In genomic region chr7:130219844-130220243, GRCm38 (mm10) we compare ENCODE assay signal across 22 mouse cellular contexts.
A peak's percentile ranks its signal among the peaks of the same experiment; 100 is the strongest.
DNase-seq lines count a peak whose midpoint lies in the region; ATAC-seq and TF ChIP-seq lines count a peak whose summit lies in the region.
"Had no signal": no experiment of that assay in that cellular context is flagged by ENCODE, and none has a peak within 500 bp of the region (broad histone marks: within the 10 kb centered on the region; RNA-seq: fewer than 3 reads in every experiment).

No protein-coding gene starts in this region.

- 41% methylated on average over 4 of the region's 4 CpGs for WGBS in liver, adult 2 months
- WGBS in heart, embryonic 12.5 days: 85% methylated on average over 4 of the region's 4 CpGs

- H3K27ac ChIP-seq in liver, adult 2 months (replicated peaks; ENCODE audit: insufficient read depth, low read depth, low read length): peak overlapping the region; percentile 15; the same call in 1 of the 2 replicates
- H3K27ac ChIP-seq in heart, embryonic 12.5 days (ENCODE audit: poor library complexity, severe bottlenecking): no peak overlapping the region
- H3K27ac ChIP-seq: embryonic facial prominence, embryonic 12.5 days; forebrain, embryonic 13.5 days; limb, embryonic 12.5 days; midbrain, embryonic 13.5 days; neural tube, embryonic 13.5 days; stomach, embryonic 15.5 days had no signal

- H3K4me3 ChIP-seq in liver, adult 2 months (ENCODE audit: insufficient read depth, low read depth, low read length): no peak overlapping the region
- H3K4me3 ChIP-seq in heart, embryonic 12.5 days: no peak overlapping the region
- H3K4me3 ChIP-seq: embryonic facial prominence, embryonic 12.5 days; erythroblast, embryonic 14.5 days; forebrain, embryonic 13.5 days; limb, embryonic 12.5 days; midbrain, embryonic 13.5 days; neural tube, embryonic 13.5 days; stomach, embryonic 15.5 days had no signal

- TF ChIP-seq CTCF in liver, adult 2 months (IDR thresholded peaks at IDR 0.05; ENCODE audit: low read depth, low read length): no peak

- H3K27me3 ChIP-seq in liver, adult 2 months (ENCODE audit: control insufficient read depth, insufficient read depth, low read length): no peaks in the 10 kb centered on the region
- H3K27me3 ChIP-seq in heart, embryonic 12.5 days (replicated peaks): no peaks in the 10 kb centered on the region
- H3K27me3 ChIP-seq: embryonic facial prominence, embryonic 12.5 days; forebrain, embryonic 13.5 days; limb, embryonic 12.5 days; neural tube, embryonic 13.5 days; Patski; stomach, embryonic 15.5 days had no signal

- H3K79me2 ChIP-seq in liver, adult 2 months (ENCODE audit: control insufficient read depth, insufficient read depth, low read length): peaks cover 5% of the 10 kb centered on the region; the same call in 1 of the 2 replicates

- H3K9me3 ChIP-seq in heart, embryonic 12.5 days (replicated peaks): no peaks in the 10 kb centered on the region
- H3K9me3 ChIP-seq: embryonic facial prominence, embryonic 12.5 days; forebrain, embryonic 13.5 days; limb, embryonic 12.5 days; midbrain, embryonic 13.5 days; neural tube, embryonic 13.5 days; stomach, embryonic 15.5 days had no signal

- no peak overlapping the region for H3K4me2 ChIP-seq in heart, embryonic 12.5 days
- H3K4me2 ChIP-seq: embryonic facial prominence, embryonic 12.5 days; forebrain, embryonic 13.5 days; limb, embryonic 12.5 days; midbrain, embryonic 13.5 days; neural tube, embryonic 13.5 days; stomach, embryonic 15.5 days had no signal

- H3K36me3 ChIP-seq in liver, adult 2 months (ENCODE audit: control insufficient read depth, insufficient read depth, low read length): no peaks in the 10 kb centered on the region
- no peaks in the 10 kb centered on the region for H3K36me3 ChIP-seq in heart, embryonic 12.5 days
- H3K36me3 ChIP-seq: midbrain, embryonic 13.5 days; neural tube, embryonic 13.5 days; stomach, embryonic 15.5 days had no signal

- peak; percentile 82 for DNase-seq in adrenal gland, adult 2 months
- no peak for DNase-seq in adrenal gland, postnatal 4 days (ENCODE audit: low spot score in 2 of 2)
- DNase-seq in liver, adult 2 months (ENCODE audit: extremely low read depth, low read depth, low spot score): peak; percentile 91
- peak; percentile 47 to 72 for DNase-seq in lung, adult 18-20 months
- peak; percentile 72 for DNase-seq in lung, postnatal 36 days
- DNase-seq in right cerebral cortex, adult 2 months (ENCODE audit: low spot score in 2 of 2): no peak
- no peak for DNase-seq in spleen, adult 12 weeks (ENCODE audit: low spot score)
- DNase-seq: cerebellum, adult 9-11 months; gastrocnemius, postnatal 25 days; kidney, postnatal 36 days; right cerebral cortex, adult 18-20 months; thymus, adult 18-20 months had no signal

- no peak overlapping the region for H3K9ac ChIP-seq in liver, adult 2 months (ENCODE audit: low read depth, low read length)
- no peak overlapping the region for H3K9ac ChIP-seq in heart, embryonic 12.5 days
- H3K9ac ChIP-seq: embryonic facial prominence, embryonic 12.5 days; forebrain, embryonic 13.5 days; limb, embryonic 12.5 days; midbrain, embryonic 13.5 days; neural tube, embryonic 13.5 days; stomach, embryonic 15.5 days had no signal

- ATAC-seq in heart, embryonic 12.5 days (ENCODE audit: insufficient number of reproducible peaks, low FRiP score): no peak
- ATAC-seq: CD4-positive, CD25-positive, alpha-beta regulatory T cell, adult 4 months; midbrain, embryonic 13.5 days; Patski had no signal

- peaks cover 21% of the 10 kb centered on the region for H3K4me1 ChIP-seq in liver, adult 2 months (ENCODE audit: control insufficient read depth, insufficient read depth, low read length)
- 0 out of 2 replicates have a peak, but pooled peaks cover 3% of the 10 kb centered on the region for H3K4me1 ChIP-seq in heart, embryonic 12.5 days (replicated peaks)

- TF ChIP-seq POLR2A in liver, adult 2 months (IDR thresholded peaks at IDR 0.05; ENCODE audit: extremely low read depth, insufficient read depth, low read length): no peak

Comparison
In these comparisons a context has a peak if more than half of its experiments do, and no peak if none do; other contexts are left out.
1. DNase-seq: peak in adrenal gland, adult 2 months (single experiment), liver, adult 2 months (single experiment), lung, adult 18-20 months (2 of 2) and lung, postnatal 36 days (single experiment); none in adrenal gland, postnatal 4 days (0 of 2), right cerebral cortex, adult 2 months (0 of 2) and spleen, adult 12 weeks (single experiment).